Mouse (Mus musculus): ENCODE results near the gene Serpinb7. TPM values are rescaled to one million over a fixed set of nuclear protein-coding genes. Genes with fewer than 3 reads are reported as not detected.

Gene Serpinb7
- polyA plus RNA-seq, 1 experiment from 2014 or later = not detected

- ATAC-seq = 0 out of 2 replicates have a peak, but pooled peaks have one; percentile 37
- Histone ChIP-seq H3K27me3 (replicated peaks; ENCODE audit: control insufficient read depth, insufficient read depth, low read length) (no peaks in the 10 kb centered on the region), H3K9ac (ENCODE audit: low read depth, low read length) (no peak overlapping the region), H3K4me1 (ENCODE audit: control insufficient read depth, insufficient read depth, low read depth, low read length) (no peaks in the 10 kb centered on the region), H3K27ac (ENCODE audit: low read depth, low read length) (no peak overlapping the region), H3K9me3 (ENCODE audit: control insufficient read depth, low read length) (no peaks in the 10 kb centered on the region), H3K4me2 (ENCODE audit: low read length) (no peak overlapping the region), H3K36me3 (ENCODE audit: control insufficient read depth, insufficient read depth, low read length) (no peaks in the 10 kb centered on the region), H3K4me3 (ENCODE audit: low read length) (no peak overlapping the region)
- 72% methylated on average over 5 of the region's 5 CpGs for whole genome bisulfite sequencing
Measured at GRCm38 (mm10) chr1:107445352-107445751, 45.9 kb downstream of the Serpinb7 start.

GRCm38 (mm10) chr1:107447228-107447931 lies 47.9 kb downstream of the Serpinb7 start:
- H3K4me1 ChIP-seq (ENCODE audit: control insufficient read depth, insufficient read depth, low read depth, low read length) = no peaks in the 10 kb centered on the region
- H3K27ac ChIP-seq (ENCODE audit: low read depth, low read length) = no peak overlapping the region
- ATAC-seq = no peak
- H3K4me3 ChIP-seq (ENCODE audit: low read length) = no peak overlapping the region
- H3K27me3 ChIP-seq (replicated peaks; ENCODE audit: control insufficient read depth, insufficient read depth, low read length) = no peaks in the 10 kb centered on the region
- H3K36me3 ChIP-seq (ENCODE audit: control insufficient read depth, insufficient read depth, low read length) = no peaks in the 10 kb centered on the region
- H3K9ac ChIP-seq (ENCODE audit: low read depth, low read length) = no peak overlapping the region
- no peaks in the 10 kb centered on the region for H3K9me3 ChIP-seq (ENCODE audit: control insufficient read depth, low read length)
- 82% methylated on average over 3 of the region's 3 CpGs for WGBS
- H3K4me2 ChIP-seq (ENCODE audit: low read length) = no peak overlapping the region

- H3K4me3 ChIP-seq (ENCODE audit: low read length) = no peak overlapping the region
Measured at GRCm38 (mm10) chr1:107479909-107480308, 80.5 kb downstream of the Serpinb7 start.

GRCm38 (mm10) chr1:107481452-107481851 lies 82.0 kb downstream of the Serpinb7 start:
- WGBS = 27% methylated on average over 11 of the region's 11 CpGs
- no peaks in the 10 kb centered on the region for H3K36me3 ChIP-seq (ENCODE audit: control insufficient read depth, insufficient read depth, low read length)

More at GRCm38 (mm10) chr1:107479909-107480308, 80.5 kb downstream of the Serpinb7 start:
- Histone ChIP-seq H3K27me3 (replicated peaks; ENCODE audit: control insufficient read depth, insufficient read depth, low read length) (no peaks in the 10 kb centered on the region), H3K36me3 (ENCODE audit: control insufficient read depth, insufficient read depth, low read length) (no peaks in the 10 kb centered on the region), H3K9ac (ENCODE audit: low read depth, low read length) (no peak overlapping the region), H3K4me1 (ENCODE audit: control insufficient read depth, insufficient read depth, low read depth, low read length) (no peaks in the 10 kb centered on the region), H3K4me2 (ENCODE audit: low read length) (no peak overlapping the region), H3K27ac (ENCODE audit: low read depth, low read length) (no peak overlapping the region), H3K9me3 (ENCODE audit: control insufficient read depth, low read length) (no peaks in the 10 kb centered on the region)
- no peak for ATAC-seq

GRCm38 (mm10) chr1:107489577-107489976 lies 90.1 kb downstream of the Serpinb7 start:
- no peaks in the 10 kb centered on the region for H3K36me3 ChIP-seq (ENCODE audit: control insufficient read depth, insufficient read depth, low read length)
- no peaks in the 10 kb centered on the region for H3K4me1 ChIP-seq (ENCODE audit: control insufficient read depth, insufficient read depth, low read depth, low read length)
- no peaks in the 10 kb centered on the region for H3K27me3 ChIP-seq (replicated peaks; ENCODE audit: control insufficient read depth, insufficient read depth, low read length)
- H3K9me3 ChIP-seq (ENCODE audit: control insufficient read depth, low read length) = no peaks in the 10 kb centered on the region
- WGBS = 75% methylated on average over 8 of the region's 8 CpGs
- no peak for ATAC-seq
- no peak overlapping the region for H3K4me3 ChIP-seq (ENCODE audit: low read length)
- no peak overlapping the region for H3K9ac ChIP-seq (ENCODE audit: low read depth, low read length)
- no peak overlapping the region for H3K4me2 ChIP-seq (ENCODE audit: low read length)
- no peak overlapping the region for H3K27ac ChIP-seq (ENCODE audit: low read depth, low read length)

More at GRCm38 (mm10) chr1:107481452-107481851, 82.0 kb downstream of the Serpinb7 start:
- Histone ChIP-seq H3K4me3 (ENCODE audit: low read length) (no peak overlapping the region), H3K9ac (ENCODE audit: low read depth, low read length) (no peak overlapping the region), H3K27me3 (replicated peaks; ENCODE audit: control insufficient read depth, insufficient read depth, low read length) (no peaks in the 10 kb centered on the region), H3K9me3 (ENCODE audit: control insufficient read depth, low read length) (no peaks in the 10 kb centered on the region), H3K27ac (ENCODE audit: low read depth, low read length) (no peak overlapping the region), H3K4me2 (ENCODE audit: low read length) (peak overlapping the region; percentile 28), H3K4me1 (ENCODE audit: control insufficient read depth, insufficient read depth, low read depth, low read length) (no peaks in the 10 kb centered on the region)
- peak; percentile 94 for ATAC-seq

- WGBS = 94% methylated on average over 2 of the region's 2 CpGs
Measured at GRCm38 (mm10) chr1:107496789-107497188, 97.3 kb downstream of the Serpinb7 start.

GRCm38 (mm10) chr1:107502025-107502424 lies 102.6 kb downstream of the Serpinb7 start:
- no peak overlapping the region for H3K27ac ChIP-seq (ENCODE audit: low read depth, low read length)
- H3K27me3 ChIP-seq (replicated peaks; ENCODE audit: control insufficient read depth, insufficient read depth, low read length) = no peaks in the 10 kb centered on the region
- H3K36me3 ChIP-seq (ENCODE audit: control insufficient read depth, insufficient read depth, low read length) = no peaks in the 10 kb centered on the region
- no peak overlapping the region for H3K4me2 ChIP-seq (ENCODE audit: low read length)
- H3K9me3 ChIP-seq (ENCODE audit: control insufficient read depth, low read length) = no peaks in the 10 kb centered on the region
- H3K4me3 ChIP-seq (ENCODE audit: low read length) = no peak overlapping the region
- no peak for ATAC-seq
- H3K9ac ChIP-seq (ENCODE audit: low read depth, low read length) = no peak overlapping the region
- no peaks in the 10 kb centered on the region for H3K4me1 ChIP-seq (ENCODE audit: control insufficient read depth, insufficient read depth, low read depth, low read length)

More at GRCm38 (mm10) chr1:107496789-107497188, 97.3 kb downstream of the Serpinb7 start:
- H3K4me3 ChIP-seq (ENCODE audit: low read length) = no peak overlapping the region
- no peaks in the 10 kb centered on the region for H3K36me3 ChIP-seq (ENCODE audit: control insufficient read depth, insufficient read depth, low read length)
- no peaks in the 10 kb centered on the region for H3K9me3 ChIP-seq (ENCODE audit: control insufficient read depth, low read length)
- no peaks in the 10 kb centered on the region for H3K4me1 ChIP-seq (ENCODE audit: control insufficient read depth, insufficient read depth, low read depth, low read length)
- no peak overlapping the region for H3K27ac ChIP-seq (ENCODE audit: low read depth, low read length)
- ATAC-seq = no peak
- no peak overlapping the region for H3K9ac ChIP-seq (ENCODE audit: low read depth, low read length)
- no peaks in the 10 kb centered on the region for H3K27me3 ChIP-seq (replicated peaks; ENCODE audit: control insufficient read depth, insufficient read depth, low read length)
- no peak overlapping the region for H3K4me2 ChIP-seq (ENCODE audit: low read length)

Other genes starting within 250 kb of the Serpinb7 start
- gene Serpinb3b, start 121.3 kb upstream of the Serpinb7 start, polyA plus RNA-seq (2015; fragmentation: Nextera tagmentation; extraction: Ambion mirVana) = not detected in 2 replicates
- not detected in 2 replicates for gene Serpinb3c, start 121.3 kb upstream of the Serpinb7 start, polyA plus RNA-seq (2015; fragmentation: Nextera tagmentation; extraction: Ambion mirVana)
- gene Serpinb11, start 38.5 kb upstream of the Serpinb7 start, polyA plus RNA-seq (2015; fragmentation: Nextera tagmentation; extraction: Ambion mirVana) = 0.08 TPM in 1 of 2 replicates, not detected in the other
- 0.10 TPM in 1 of 2 replicates, not detected in the other for gene Serpinb2, start 111.8 kb downstream of the Serpinb7 start, polyA plus RNA-seq (2015; fragmentation: Nextera tagmentation; extraction: Ambion mirVana)
- 0.55 and 0.80 TPM in 2 replicates for gene Serpinb8, start 190.4 kb downstream of the Serpinb7 start, polyA plus RNA-seq (2015; fragmentation: Nextera tagmentation; extraction: Ambion mirVana)